Mouse (Mus musculus): ENCODE results near the gene Gm45716. TPM values are rescaled to one million over a fixed set of nuclear protein-coding genes. Genes with fewer than 3 reads are reported as not detected.

Gene Gm45716
- polyA plus RNA-seq, 1 experiment from 2014 or later, result 21.4 TPM

- no peak for ATAC-seq
- Histone ChIP-seq H3K36me3 (ENCODE audit: control insufficient read depth, insufficient read depth, low read length) (no peaks in the 10 kb centered on the region), H3K9me3 (replicated peaks; ENCODE audit: control insufficient read depth, low read length) (no peaks in the 10 kb centered on the region), H3K4me1 (ENCODE audit: control insufficient read depth, insufficient read depth, low read length) (no peaks in the 10 kb centered on the region), H3K9ac (ENCODE audit: low read length) (no peak overlapping the region), H3K27ac (ENCODE audit: low read depth, low read length) (no peak overlapping the region), H3K27me3 (replicated peaks; ENCODE audit: control insufficient read depth, insufficient read depth, low read length) (no peaks in the 10 kb centered on the region), H3K4me3 (ENCODE audit: low read depth, low read length) (no peak overlapping the region), H3K4me2 (ENCODE audit: low read length) (no peak overlapping the region)
- no peak for DNase-seq (ENCODE audit: low spot score)
- WGBS, result 94% methylated on average over 2 of the region's 2 CpGs
These were observed 107.1 kb downstream of the Gm45716 start for GRCm38 (mm10) chr11:90294622-90295021.

Other genes starting within 250 kb of the Gm45716 start
- 0.48 and 0.80 TPM in 2 replicates for gene Pctp, start 184.8 kb upstream of the Gm45716 start, polyA plus RNA-seq (2014; fragmentation: Nextera tagmentation; extraction: Ambion mirVana)
- 6.7 and 7.6 TPM in 2 replicates for gene Tmem100, start 157.3 kb upstream of the Gm45716 start, polyA plus RNA-seq (2014; fragmentation: Nextera tagmentation; extraction: Ambion mirVana)
- 63.3 and 68.3 TPM in 2 replicates for gene Mmd, start 61.8 kb downstream of the Gm45716 start, polyA plus RNA-seq (2014; fragmentation: Nextera tagmentation; extraction: Ambion mirVana)
- 3.5 and 4.9 TPM in 2 replicates for gene Hlf, start 203.2 kb downstream of the Gm45716 start, polyA plus RNA-seq (2014; fragmentation: Nextera tagmentation; extraction: Ambion mirVana)

Measured in forebrain, embryonic 14.5 days (tissue).